Mouse (Mus musculus) urinary bladder, adult 18-20 months (tissue): Measurements from ENCODE around the gene Gatb.
A peak's percentile ranks its signal among the peaks of the same experiment; 100 is the strongest.
"Not testable (repeated sequence)": the region's sequence is repeated elsewhere in the genome, so short reads cannot be mapped to it uniquely, and the experiment has no call there.

Source experiments
- DNase-seq, 2 experiments: peaks; one replicate each; pipeline ENCODE4 v3.0.0; 2022; ENCODE audit warnings: low spot score in 2 of 2, mixed read lengths in 2 of 2

Gatb gene

DNA sequence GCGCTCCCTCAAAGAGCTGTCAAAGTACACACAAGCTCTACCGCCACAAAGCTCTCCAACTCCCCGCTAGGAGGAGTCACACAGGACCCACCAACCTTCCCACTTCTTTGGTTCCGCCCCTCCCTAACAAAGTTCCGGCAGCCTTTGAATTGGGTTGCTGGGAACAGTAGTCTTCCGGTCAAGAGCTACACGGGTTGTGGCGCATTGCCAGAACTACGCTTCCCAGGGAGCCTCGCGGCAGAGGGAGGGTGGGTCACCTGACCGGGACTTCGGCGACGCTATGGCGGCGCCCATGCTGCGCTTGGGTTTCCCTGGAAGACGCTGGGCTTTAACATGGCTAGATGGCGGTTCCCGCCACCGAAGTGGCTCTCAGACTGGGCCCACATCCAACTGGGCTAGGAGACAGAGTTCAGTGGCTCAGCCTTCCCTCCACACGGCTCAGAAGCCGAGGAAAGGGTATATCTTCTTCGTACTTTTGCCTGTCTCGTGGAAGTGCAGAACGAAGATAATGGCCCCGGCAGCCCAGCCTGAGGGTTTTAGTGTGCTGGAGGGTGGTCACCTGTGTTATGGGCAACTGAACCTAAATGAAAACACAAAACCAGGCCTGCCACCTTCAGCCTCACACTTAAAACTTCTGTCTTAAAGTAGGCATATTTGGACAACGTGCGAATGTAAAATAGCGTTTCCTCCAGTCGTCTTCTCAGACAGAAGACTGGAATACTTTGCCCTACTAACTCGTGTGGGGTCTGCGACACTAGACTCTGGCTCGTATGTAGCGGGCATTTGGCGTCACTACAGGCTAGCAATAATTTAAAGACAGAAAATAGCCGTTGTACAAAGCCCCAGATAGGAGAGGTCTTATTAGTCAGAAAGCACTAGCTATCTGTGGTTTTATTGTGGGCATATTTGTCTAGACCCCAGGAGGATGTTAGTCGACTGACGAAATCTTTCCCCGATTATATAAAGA, at the start of gene Gatb:
TSS of gene Gatb (plus strand) at position 256 of the 967 bp plus-strand sequence.
- peak; percentile 94 to 98 for DNase-seq

- DNase-seq = no peak
Measured at GRCm38 (mm10) chr3:85530601-85531161, 43.2 kb upstream of the Gatb start.

GRCm38 (mm10) chr3:85532376-85532775, 41.5 kb upstream of the Gatb start:
- no peak for DNase-seq

DNA sequence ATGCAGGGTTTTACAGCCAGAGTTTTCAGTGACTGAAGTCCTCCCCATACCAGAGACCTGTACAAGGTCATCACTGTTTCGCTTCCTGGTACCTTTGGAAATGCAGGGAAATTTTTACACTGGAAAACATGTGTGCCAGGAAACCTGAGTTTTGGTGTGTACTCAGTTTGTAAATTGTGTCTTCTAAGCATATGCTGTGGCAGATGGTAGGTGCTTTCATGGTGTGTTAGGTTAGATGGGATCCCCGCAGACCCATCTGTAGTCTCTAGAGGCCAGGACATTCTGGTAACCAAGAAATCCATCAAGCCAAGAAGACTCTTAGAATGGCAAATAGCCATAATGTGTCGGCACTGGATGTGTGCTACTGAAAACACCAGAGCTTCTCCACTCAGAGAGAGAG, 38.9 kb upstream of the Gatb start:
- DNase-seq = no peak

GRCm38 (mm10) chr3:85535621-85536520, 38.0 kb upstream of the Gatb start:
- no peak for DNase-seq

- DNase-seq = no peak
Measured at GRCm38 (mm10) chr3:85542765-85543164, 31.2 kb upstream of the Gatb start.

DNA sequence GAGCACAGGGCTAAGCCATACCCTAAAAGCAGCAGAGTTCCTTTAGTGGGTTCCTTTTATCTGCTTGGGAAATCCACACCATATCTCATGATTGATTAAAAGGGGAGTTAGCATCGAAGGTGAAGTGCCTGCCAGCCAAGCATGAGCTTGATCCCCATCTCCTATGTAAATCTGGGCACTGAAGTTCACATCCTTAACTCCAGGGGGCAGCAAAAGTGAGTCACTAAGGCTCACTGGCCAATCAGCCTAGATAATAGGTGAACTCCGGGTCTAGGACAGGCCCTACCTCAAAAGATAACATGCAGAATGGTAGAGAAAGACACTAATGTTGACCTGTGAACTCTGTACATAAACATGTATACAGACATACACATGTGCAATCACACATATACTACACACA, 30.3 kb upstream of the Gatb start:
- no peak for DNase-seq

DNA sequence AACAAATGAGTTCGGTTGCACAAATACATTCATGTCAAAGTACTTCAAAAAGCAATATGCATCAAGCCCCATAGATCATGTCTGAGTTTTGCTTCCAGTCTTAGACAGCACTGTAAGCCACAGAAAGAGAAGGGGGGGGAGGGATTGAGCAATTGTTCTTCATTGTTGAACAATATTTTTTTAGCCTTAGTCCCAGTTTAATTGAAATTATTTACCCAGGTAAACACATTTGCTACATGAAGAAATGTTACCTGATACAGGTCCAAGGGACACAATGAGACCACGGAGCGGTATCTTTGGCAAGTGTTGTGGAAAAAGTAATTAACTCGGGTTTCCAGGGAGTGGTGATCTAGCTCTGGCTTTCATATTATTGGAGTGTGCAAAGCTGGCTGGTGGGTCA, 23.6 kb upstream of the Gatb start:
- no peak for DNase-seq

GRCm38 (mm10) chr3:85551352-85551751, 22.6 kb upstream of the Gatb start:
- DNase-seq = no peak

DNA sequence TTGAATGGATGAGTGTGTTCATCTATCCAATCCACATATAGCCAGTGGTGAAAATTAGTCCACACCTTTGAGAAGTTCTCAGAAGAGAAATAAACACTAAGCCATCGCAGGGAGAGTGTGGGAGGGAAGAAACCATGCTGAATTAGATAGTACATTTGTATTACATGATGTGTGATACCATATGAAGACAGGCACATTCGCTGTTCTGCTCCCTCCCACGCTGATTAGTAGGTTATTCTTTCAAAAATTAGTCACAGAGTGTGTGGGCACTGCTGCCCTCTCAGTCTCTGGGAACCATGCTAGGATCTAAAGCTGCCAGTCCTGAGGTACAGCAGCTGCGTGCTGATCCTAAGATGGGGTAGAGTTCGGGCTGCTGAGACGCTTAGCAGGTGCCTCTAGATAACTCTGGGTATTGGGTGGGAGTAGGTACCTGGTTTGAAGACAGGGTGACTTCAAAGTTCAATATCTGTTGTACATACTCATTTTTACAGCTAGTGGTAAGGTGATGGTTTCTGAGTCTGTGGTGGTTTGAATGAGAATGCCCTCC, 20.1 kb upstream of the Gatb start:
- no peak for DNase-seq

DNA sequence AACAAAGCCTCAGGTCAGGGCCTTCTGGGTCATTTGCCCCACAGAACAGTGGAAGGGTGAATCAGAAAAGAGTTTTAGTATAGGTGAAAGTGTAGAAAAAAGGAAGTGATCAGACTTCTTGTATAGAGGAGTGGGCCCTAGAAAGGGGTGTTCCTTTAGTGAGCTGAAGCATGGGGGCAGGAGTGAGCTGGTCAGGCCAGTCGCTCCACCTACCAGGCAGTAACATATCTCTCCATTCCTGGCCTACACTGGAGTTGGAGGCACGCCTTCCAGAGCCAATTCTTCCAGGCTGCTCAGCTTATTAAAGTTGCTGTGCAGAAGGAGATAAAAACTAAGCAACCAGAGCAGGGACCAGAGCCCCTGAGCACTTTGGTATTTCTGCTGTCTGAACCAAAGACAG, 9.3 kb upstream of the Gatb start:
- DNase-seq = no peak

GRCm38 (mm10) chr3:85571276-85571675, 2.6 kb upstream of the Gatb start:
- DNase-seq = peak in 1 of 2 experiments; percentile 46

DNA sequence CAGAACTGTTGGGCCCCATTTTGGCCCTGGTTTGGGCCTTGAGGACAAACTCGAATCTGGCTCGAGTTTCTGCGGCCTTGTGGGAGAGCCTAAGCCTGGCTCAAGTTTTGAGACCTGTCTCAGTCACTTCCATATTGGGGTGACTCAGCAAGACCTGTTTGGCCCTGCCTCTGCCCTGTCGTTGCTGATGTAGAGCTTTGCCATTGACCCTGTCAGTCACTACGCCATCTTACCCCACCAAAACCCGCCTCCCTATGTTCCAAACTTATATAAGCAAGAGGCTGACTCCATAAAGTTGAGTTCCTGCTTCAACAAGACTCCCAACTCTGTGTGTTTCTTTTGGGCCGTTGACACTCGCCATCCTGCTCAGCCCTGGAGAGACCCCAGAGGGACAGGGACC, 1.4 kb upstream of the Gatb start:
- DNase-seq = not testable (repeated sequence)

- DNase-seq = no peak
Measured at GRCm38 (mm10) chr3:85573216-85573863, 579 bp upstream of the Gatb start.

DNA sequence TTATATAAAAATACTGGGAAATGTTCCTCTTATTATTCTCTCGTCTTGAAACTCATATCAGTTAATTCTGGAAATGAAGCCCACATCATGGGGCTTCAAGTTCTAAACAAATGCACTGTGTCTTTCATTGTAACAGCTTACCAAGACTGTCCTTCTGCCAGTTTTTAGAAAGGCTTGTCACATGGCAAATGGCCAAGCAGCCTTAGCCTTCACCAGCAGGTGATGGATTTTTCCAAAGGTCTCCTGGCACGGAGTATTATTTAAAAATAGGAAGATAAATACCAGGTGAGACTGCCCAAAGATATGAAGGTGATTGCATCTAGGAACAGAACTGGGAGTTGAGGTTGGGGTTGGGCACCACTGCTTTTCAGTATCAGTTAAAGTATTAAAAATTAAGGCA, 8.8 kb downstream of the Gatb start:
- DNase-seq = no peak

DNA sequence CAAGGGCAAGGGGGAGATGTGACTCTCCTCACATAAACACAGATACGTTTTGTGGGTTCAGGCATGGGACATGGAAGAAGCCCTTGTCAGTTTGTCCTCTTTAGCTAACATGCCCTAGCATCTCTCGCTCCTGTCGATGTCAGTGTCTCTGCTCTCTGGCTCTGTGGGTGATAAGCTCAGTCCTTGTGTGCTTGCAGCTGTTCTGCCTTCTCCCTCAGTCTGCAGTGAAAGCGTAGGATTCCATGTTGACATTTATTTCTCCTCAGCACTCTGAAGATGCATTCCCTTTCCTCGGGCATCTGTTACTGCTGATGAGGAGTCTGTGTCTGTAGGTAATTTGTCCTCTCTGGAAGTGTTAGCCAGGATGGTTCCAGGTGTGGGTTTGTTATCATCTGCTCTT, 9.3 kb downstream of the Gatb start:
- DNase-seq = no peak

- DNase-seq = no peak
Measured at GRCm38 (mm10) chr3:85584966-85585365, 11.0 kb downstream of the Gatb start.

- DNase-seq = no peak
Measured at GRCm38 (mm10) chr3:85588701-85589100, 14.8 kb downstream of the Gatb start.

- DNase-seq = no peak
Measured at GRCm38 (mm10) chr3:85590090-85590754, 16.3 kb downstream of the Gatb start.

DNA sequence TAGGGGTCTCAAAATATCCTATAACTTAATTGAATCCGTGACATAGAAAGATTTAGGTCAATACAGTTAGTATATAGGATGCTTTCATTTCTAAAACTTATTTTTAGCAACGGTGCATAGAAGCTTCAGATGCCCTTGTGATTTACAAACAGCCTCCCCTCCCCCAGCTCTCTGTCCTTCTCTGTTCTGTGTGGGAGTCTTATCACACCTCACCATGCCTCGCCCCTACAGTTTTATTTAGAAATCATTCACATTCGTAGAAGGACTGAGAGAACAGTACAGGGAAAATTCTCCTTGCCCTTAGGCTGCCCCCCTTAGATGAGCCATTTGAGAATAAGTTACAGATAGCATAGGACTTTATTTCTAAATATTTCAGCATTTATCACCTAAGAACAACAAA, 18.1 kb downstream of the Gatb start:
- DNase-seq = no peak
